Mouse (Mus musculus) olfactory bulb, adult 2 months (tissue): ENCODE results near the gene Nucb2.

ENCODE experiments used
- CTCF ChIP-seq: fragments of 200-500 bp; IDR thresholded peaks from 2 replicates; pipeline ENCODE4 v1.5.1; 2012; ENCODE audit warnings: low read depth, mild to moderate bottlenecking, low read length, moderate library complexity; ENCODE audit not compliant: insufficient read depth
- POLR2A ChIP-seq: fragments of 200-500 bp; IDR thresholded peaks from 2 replicates; pipeline ENCODE4 v1.6.1; 2012; ENCODE audit warnings: mild to moderate bottlenecking, low read depth, low read length, moderate library complexity; ENCODE audit not compliant: insufficient read depth

- TF ChIP-seq CTCF (no peak), POLR2A (no peak)
Measured at GRCm38 (mm10) chr7:116515514-116516135, 11.5 kb downstream of the Nucb2 start.
